Mouse (Mus musculus) cerebellum, adult (tissue): ENCODE measurements at regions not wholly inside any gene's neighbourhood (a gene's known extent, or its start where the extent isn't known, plus 50 kb on each side); places are given as distances from the start of the nearest gene placed in this dataset.

ENCODE experiments used
- ATAC-seq: cut with Nextera tagmentation; 2 replicates; pipeline ENCODE4 v1.9.2; 2017; ENCODE audit warnings: mild to moderate bottlenecking, moderate library complexity, mixed read lengths; ENCODE audit not compliant: insufficient number of reproducible peaks, low FRiP score, low TSS enrichment

DNA sequence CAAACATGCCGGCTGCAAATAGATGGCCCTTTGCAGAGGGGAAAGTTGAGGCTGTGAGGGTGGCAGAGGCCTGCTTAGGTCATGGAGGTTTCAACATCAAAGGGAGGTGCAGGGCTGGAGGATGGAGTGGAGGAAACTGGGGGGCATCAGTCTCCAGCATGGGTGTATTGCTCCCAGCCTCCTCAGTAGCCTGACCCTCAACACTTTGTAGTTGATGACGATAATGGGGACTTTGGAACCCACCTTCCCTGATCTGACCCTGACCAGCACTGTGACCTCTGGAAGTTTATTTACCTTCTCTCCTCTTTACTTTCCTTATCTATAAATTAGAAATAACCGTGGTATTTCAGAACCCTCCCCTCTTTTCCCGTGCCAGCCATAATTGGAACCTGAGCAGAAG, 56.2 kb downstream of the Gm26897 start:
- ATAC-seq = no peak

- ATAC-seq = no peak
Observed at GRCm38 (mm10) chr5:111790527-111790926, 56.8 kb downstream of the Gm26897 start.

GRCm38 (mm10) chr5:111791089-111791561, 57.4 kb downstream of the Gm26897 start:
- ATAC-seq = no peak

DNA sequence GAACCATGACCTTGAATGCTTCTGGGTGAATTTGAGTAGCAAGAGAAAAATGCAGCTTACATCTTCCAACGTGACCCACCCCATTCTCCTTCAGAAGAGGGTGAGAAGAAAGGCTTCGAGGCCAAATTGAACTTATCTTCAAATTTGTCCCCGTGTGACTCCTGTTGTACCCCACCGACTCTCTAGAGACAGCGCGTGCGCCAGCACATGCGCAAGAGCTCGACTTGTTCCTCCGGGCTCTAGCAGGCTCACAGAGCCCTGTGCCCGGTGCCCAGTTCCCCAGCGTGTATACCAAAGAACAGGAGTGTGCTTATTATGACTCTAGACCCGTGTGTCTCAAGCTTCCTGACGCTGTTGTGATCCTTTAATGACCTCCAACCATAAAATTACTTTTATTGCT, 59.0 kb downstream of the Gm26897 start:
- ATAC-seq = no peak

GRCm38 (mm10) chr5:111793178-111793577, 59.5 kb downstream of the Gm26897 start:
- ATAC-seq = no peak

DNA sequence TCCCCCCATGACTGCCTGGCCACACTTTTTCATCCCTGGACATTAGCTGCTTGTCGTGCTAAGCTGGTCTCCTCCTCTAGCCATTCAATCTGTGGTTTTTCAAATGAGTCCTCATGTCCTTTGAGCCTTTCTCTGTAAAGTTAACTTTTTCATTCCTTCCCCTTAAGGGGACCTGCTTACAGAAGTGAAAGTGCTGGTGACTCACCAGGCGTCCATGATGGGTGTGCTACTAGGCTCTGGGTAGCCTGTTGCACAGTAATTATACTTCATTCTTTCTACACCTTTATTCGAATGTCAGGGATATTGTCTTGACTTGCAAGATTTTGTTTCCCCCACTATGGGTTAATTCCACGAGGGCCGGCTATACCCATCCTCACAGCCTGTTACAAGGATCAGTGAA, 63.2 kb downstream of the Gm26897 start:
- ATAC-seq = no peak

DNA sequence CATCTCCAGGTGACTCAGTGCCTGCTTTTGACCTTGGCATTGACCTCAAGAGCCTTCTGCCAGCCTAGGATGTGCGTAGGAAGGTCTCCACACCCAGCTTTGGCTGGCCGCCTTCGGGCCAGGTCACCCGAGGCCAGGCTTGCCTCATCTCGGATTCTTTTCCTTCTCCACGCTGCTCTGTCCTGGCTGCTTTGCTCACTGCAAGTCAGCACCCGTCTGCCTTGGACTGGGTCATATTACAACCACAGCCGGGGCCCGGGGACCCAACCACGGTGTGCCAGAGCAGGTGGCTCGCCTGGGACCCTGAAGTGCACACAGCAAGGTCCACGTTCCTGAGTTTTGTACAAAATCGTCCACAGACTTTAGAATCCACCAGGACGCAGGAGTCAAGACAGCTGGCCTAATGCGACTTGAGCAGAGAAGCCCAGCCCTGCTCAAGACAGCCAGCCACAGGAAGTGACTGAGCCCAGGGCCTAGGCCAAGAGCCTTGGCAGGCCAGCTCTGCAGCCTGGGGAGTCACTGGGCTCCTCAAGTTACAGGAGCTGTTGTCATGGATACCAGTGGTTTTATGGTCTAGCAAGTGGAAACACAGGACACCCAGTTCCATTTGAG, 66.1 kb downstream of the Gm26897 start:
- no peak for ATAC-seq

DNA sequence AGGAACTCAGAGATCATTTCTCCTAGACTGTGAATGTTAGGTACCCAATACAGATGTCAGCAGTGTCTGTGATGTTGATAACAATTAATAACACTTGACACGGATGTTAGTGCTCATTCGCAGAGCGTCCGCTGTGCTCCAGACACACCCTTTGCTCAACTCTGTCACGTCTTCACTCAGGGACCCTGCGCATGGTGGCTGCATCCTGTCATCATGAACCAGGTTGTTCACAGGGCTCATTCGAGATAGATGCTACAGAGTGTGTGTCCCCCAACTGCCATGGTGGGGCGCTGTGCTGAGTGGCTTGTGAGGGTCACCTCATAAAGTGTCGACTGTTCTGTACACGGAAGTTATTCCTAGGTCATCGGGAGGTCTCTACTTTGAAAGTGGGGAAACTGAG, 66.8 kb downstream of the Gm26897 start:
- no peak for ATAC-seq

GRCm38 (mm10) chr5:111801051-111801450, 67.3 kb downstream of the Gm26897 start:
- ATAC-seq = no peak

- ATAC-seq = no peak
Observed at GRCm38 (mm10) chr5:111804542-111804941, 70.8 kb downstream of the Gm26897 start.

DNA sequence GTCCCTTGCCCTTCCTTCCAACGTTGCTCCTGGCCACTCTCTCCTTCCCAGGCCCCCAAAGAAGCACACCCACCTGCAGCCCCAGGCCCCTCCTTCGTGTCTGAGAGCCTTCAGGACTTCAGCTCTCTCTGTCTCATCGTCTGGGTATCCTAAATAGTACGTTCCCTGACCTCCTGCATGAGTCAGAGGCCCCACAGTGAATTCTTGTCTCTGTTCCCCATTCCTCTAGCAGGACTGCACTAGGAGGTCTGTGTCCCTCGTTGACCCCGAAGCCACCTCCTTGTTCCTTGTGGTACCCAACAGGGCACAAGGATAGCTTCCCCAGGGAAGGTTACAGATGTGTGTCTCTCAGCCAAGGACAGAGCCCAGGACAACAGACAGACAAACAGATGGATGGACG, 71.4 kb downstream of the Gm26897 start:
- no peak for ATAC-seq

GRCm38 (mm10) chr5:111805761-111806191, 72.1 kb downstream of the Gm26897 start:
- no peak for ATAC-seq

- no peak for ATAC-seq
Observed at GRCm38 (mm10) chr5:111810079-111810808, 76.5 kb downstream of the Gm26897 start.

- no peak for ATAC-seq
Observed at GRCm38 (mm10) chr5:111812581-111812980, 78.9 kb downstream of the Gm26897 start.

DNA sequence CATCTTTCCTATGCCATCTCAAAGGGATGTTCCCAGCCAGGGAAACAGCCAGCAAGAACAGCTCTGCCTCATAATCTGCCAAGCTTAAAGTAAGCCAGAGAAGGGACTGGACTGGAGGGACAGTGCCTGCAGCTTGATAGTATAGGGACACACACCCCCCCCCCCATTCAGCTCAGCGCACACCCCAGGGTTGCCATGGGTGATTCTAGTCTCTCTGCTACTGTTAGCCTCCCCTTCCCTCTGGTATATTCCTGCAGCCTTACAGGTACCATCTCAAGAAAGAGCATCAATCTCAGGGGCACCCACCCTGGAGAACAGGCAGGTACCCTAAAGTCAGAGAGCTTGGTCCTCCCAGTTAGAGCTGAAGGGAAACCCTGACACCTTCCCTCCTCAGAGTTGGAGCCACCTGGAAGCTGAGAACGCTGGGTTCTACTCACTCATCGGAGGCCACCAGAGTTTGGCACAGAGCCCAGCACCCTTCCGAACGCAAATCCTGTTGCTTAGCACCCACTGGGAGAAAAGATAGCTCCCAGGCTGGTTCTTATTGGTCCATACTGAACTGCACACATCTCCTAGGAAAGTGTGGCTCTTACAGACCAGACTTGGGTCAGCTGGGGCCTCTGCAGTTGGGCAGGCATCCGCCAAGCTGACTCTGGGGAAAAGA, 79.5 kb downstream of the Gm26897 start:
- ATAC-seq = no peak

DNA sequence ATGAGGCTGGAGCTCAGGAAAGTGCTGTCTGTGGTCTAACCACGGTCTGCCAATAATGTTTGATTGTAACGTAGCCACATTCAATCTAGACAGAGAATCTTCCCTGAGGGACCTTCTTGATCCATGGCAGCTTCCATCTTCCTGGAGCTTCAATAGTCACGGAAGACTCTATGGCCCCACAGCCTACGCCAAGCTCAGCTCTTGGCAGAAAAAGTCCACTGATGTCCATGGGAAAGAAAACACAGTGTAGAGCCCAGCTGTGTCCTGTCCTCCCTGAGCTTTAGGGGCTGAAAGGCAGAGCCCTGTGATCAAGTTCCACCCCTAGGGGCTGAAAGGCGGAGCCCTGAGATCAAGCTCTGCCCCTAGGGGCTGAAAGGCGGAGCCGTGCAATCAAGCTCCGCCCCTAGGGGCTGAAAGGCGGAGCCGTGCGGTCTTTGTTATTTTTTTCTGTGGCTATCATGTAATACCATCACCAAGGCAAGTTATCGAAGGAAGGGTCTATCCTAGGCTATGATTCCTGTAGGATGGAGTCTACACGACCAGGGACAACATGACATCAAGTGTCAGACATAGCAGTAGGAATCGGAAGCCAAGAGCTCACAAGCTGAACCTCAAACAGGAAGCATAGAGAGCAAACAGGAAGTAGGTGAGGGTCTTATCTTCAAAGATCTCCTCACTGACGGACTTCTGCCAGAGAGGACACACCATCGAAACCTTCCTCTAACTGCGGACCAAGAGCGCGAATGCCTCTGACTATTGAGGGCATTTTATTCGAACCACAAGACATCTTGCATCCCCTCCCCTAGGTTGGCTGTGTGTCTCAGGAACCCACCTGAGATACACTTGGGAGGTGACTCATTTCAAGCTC, 81.4 kb downstream of the Gm26897 start:
- no peak for ATAC-seq

DNA sequence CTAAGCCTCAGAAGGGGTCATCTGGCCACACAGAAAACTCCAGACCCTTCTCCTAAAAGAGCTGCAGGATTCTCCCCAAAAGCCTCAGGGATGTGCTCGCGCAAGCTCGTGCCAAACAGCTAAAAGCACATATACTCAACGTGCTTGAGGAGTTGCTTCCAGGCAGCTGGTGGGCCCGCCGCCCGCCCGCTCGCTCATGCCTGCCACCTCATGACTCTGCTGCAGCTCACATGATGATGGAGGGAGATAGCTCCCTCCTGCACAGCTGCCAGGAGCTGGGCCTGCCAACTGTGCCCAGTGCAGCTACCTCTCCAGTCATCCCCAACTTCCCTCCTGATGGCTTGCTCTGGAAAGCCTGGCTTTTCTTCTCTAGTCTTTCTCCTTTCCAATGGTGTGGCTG, 87.2 kb downstream of the Gm26897 start:
- no peak for ATAC-seq

DNA sequence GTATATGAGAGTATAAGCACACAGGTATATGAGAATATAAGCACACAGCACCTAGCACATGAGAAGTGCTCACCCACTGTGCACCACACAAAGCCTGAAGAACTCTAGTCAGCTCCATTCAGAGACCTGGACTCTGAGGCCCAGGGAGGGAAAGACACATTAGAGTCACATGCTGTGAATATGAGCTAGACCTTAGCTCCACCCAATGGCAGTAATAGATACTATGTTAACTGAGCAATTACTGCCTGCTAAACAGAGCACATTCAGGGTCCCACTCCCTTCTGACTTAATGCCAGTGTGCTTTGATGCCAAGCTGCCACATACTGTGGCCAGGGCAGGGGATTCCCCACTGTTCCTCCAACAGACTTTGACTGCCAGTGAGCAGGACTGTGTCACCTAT, 89.2 kb downstream of the Gm26897 start:
- ATAC-seq = no peak

GRCm38 (mm10) chr5:111823420-111823819, 89.7 kb downstream of the Gm26897 start:
- no peak for ATAC-seq

DNA sequence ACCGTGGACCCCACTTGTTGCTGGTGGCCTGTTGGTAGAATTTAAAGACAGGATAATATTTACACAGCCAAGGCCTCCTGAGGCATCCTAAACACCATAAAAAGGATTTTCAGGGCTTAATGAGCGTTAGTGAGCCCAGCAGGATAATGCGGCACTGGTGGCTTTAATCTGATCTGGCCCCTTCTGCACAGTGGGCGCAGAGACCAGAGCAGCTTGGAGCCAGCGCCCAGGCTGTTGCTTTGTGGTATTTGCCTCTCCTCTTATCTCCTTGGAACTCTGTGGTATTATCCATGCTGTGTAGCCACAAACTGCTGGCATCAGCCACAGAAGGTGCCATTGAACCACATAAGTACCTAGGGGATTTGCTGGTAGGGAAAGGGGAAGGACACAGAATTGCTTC, 90.1 kb downstream of the Gm26897 start:
- ATAC-seq = no peak
